Mouse (Mus musculus) MEL (cell line): Measurements from ENCODE around the gene Tsn. TPM values are rescaled to one million over a fixed set of nuclear protein-coding genes. Genes with fewer than 3 reads are reported as not detected.

Experiments used
- DNase-seq: peaks from one replicate; pipeline ENCODE4 v3.0.0; 2011; ENCODE audit warnings: low read depth, low spot score
- H3K27ac ChIP-seq: 2 replicates; pipeline ENCODE4 v1.5.1; 2012; ENCODE audit warnings: low read depth, mild to moderate bottlenecking, control low read depth, low read length, moderate library complexity; ENCODE audit not compliant: control insufficient read depth
- H3K27me3 ChIP-seq, 2 experiments: fragments of 150-350 bp in 1 of 2; sonication (generic) in 1 of 2; 2 replicates each; pipeline ENCODE4 v1.6.1; 2012; ENCODE audit warnings: low read length in 2 of 2, mild to moderate bottlenecking in 2 of 2, improper control_type of control experiment in 1 of 2, moderate library complexity in 1 of 2; ENCODE audit not compliant: insufficient read depth in 2 of 2, control insufficient read depth in 1 of 2
- H3K36me3 ChIP-seq, 2 experiments: 2 replicates each; pipeline ENCODE4 v1.6.1; 2012 to 2014; ENCODE audit warnings: low read length in 2 of 2, improper control_type of control experiment in 1 of 2, inconsistent platforms in 1 of 2, mild to moderate bottlenecking in 1 of 2; ENCODE audit not compliant: insufficient read depth in 2 of 2, control insufficient read depth in 1 of 2
- H3K4me1 ChIP-seq, 2 experiments: fragments of 150-350 bp in 1 of 2; sonication (generic) in 1 of 2; 2 replicates each; pipeline ENCODE4 v1.6.1; 2012; ENCODE audit warnings: low read length in 2 of 2, improper control_type of control experiment in 1 of 2, mild to moderate bottlenecking in 1 of 2; ENCODE audit not compliant: insufficient read depth in 2 of 2, control insufficient read depth in 1 of 2
- H3K4me3 ChIP-seq, 2 experiments: fragments of 150-350 bp in 1 of 2; sonication (generic) in 1 of 2; 2 replicates each; pipeline ENCODE4 v1.5.1; 2012; ENCODE audit warnings: low read depth in 2 of 2, low read length in 2 of 2, mild to moderate bottlenecking in 2 of 2, moderate library complexity in 2 of 2, control low read depth in 1 of 2, improper control_type of control experiment in 1 of 2; ENCODE audit not compliant: control insufficient read depth in 1 of 2, insufficient read depth in 1 of 2
- H3K79me2 ChIP-seq: 2 replicates; pipeline ENCODE4 v1.6.1; 2012; ENCODE audit warnings: mild to moderate bottlenecking, low read length, moderate library complexity; ENCODE audit not compliant: control insufficient read depth, poor library complexity, insufficient read depth
- H3K9ac ChIP-seq: 2 replicates; pipeline ENCODE4 v1.6.1; 2012; ENCODE audit warnings: low read depth, mild to moderate bottlenecking, control low read depth, low read length, moderate library complexity; ENCODE audit not compliant: control insufficient read depth, poor library complexity, severe bottlenecking
- H3K9me3 ChIP-seq: fragments of 150-350 bp; sonication (generic); replicated peaks from 2 replicates; pipeline ENCODE4 v1.6.1; 2012; ENCODE audit warnings: mild to moderate bottlenecking, low read length, improper control_type of control experiment, moderate library complexity; ENCODE audit not compliant: insufficient read depth
- BHLHE40 ChIP-seq: IDR thresholded peaks from 2 replicates; pipeline ENCODE4 v1.6.1; 2012; ENCODE audit warnings: low read depth, mild to moderate bottlenecking, inconsistent platforms, low read length, improper control_type of control experiment, borderline replicate concordance
- CTCF ChIP-seq, 3 experiments: IDR thresholded peaks in 2 of 3; conservative IDR thresholded peaks in 1 of 3; 2 replicates each; pipeline ENCODE4 v1.5.1; 2011 to 2012; ENCODE audit warnings: low read length in 3 of 3, low read depth in 2 of 3, mild to moderate bottlenecking in 2 of 3, improper control_type of control experiment in 1 of 3, inconsistent platforms in 1 of 3, mixed read lengths in 1 of 3, moderate library complexity in 1 of 3; ENCODE audit not compliant: control insufficient read depth in 1 of 3, insufficient read depth in 1 of 3, poor library complexity in 1 of 3, severe bottlenecking in 1 of 3
- E2F4 ChIP-seq: IDR thresholded peaks from 2 replicates; pipeline ENCODE4 v1.6.1; 2011; ENCODE audit warnings: low read depth, low read length, improper control_type of control experiment, borderline replicate concordance
- ELF1 ChIP-seq: IDR thresholded peaks from 2 replicates; pipeline ENCODE4 v1.6.1; 2014; ENCODE audit warnings: low read depth, mild to moderate bottlenecking, inconsistent platforms, low read length, improper control_type of control experiment, moderate library complexity
- EP300 ChIP-seq, 2 experiments: IDR thresholded peaks; 2 replicates each; pipeline ENCODE4 v1.6.1; 2011; ENCODE audit warnings: improper control_type of control experiment in 2 of 2, low read length in 2 of 2, low read depth in 1 of 2, mild to moderate bottlenecking in 1 of 2
- ETS1 ChIP-seq: IDR thresholded peaks from 2 replicates; pipeline ENCODE4 v1.6.1; 2012; ENCODE audit warnings: low read depth, mild to moderate bottlenecking, inconsistent platforms, low read length, improper control_type of control experiment, moderate library complexity
- GABPA ChIP-seq: IDR thresholded peaks from 2 replicates; pipeline ENCODE4 v1.6.1; 2012; ENCODE audit warnings: low read depth, mild to moderate bottlenecking, inconsistent platforms, low read length, improper control_type of control experiment, moderate library complexity
- GATA1 ChIP-seq: IDR thresholded peaks from 2 replicates; pipeline ENCODE4 v1.6.1; 2011; ENCODE audit warnings: low read depth, low read length, improper control_type of control experiment
- HCFC1 ChIP-seq: IDR thresholded peaks from 2 replicates; pipeline ENCODE4 v1.6.1; 2012; ENCODE audit warnings: low read depth, mild to moderate bottlenecking, inconsistent platforms, low read length, improper control_type of control experiment, moderate library complexity
- KAT2A ChIP-seq: conservative IDR thresholded peaks from 2 replicates; pipeline ENCODE4 v1.6.1; 2012; ENCODE audit warnings: low read depth, low read length, improper control_type of control experiment, inconsistent platforms
- MAX ChIP-seq: IDR thresholded peaks from 2 replicates; pipeline ENCODE4 v1.6.1; 2011; ENCODE audit warnings: low read length, improper control_type of control experiment
- MAZ ChIP-seq: IDR thresholded peaks from 2 replicates; pipeline ENCODE4 v1.6.1; 2012; ENCODE audit warnings: low read depth, mild to moderate bottlenecking, inconsistent platforms, low read length, improper control_type of control experiment
- MEF2A ChIP-seq: IDR thresholded peaks from 2 replicates; pipeline ENCODE4 v1.6.1; 2014; ENCODE audit warnings: low read depth, mild to moderate bottlenecking, inconsistent platforms, low read length, improper control_type of control experiment; ENCODE audit not compliant: poor library complexity, insufficient replicate concordance, severe bottlenecking; ENCODE audit errors: extremely low read depth
- MXI1 ChIP-seq: IDR thresholded peaks from 2 replicates; pipeline ENCODE4 v1.6.1; 2011; ENCODE audit warnings: mild to moderate bottlenecking, low read depth, low read length, improper control_type of control experiment
- MYC ChIP-seq: IDR thresholded peaks from 2 replicates; pipeline ENCODE4 v1.6.1; 2011; ENCODE audit warnings: low read depth, mild to moderate bottlenecking, low read length, improper control_type of control experiment, moderate library complexity
- NELFE ChIP-seq: IDR thresholded peaks from 2 replicates; pipeline ENCODE4 v1.6.1; 2011; ENCODE audit warnings: low read depth, low read length, improper control_type of control experiment
- NRF1 ChIP-seq: IDR thresholded peaks from 2 replicates; pipeline ENCODE4 v1.6.1; 2014; ENCODE audit warnings: low read depth, mild to moderate bottlenecking, inconsistent platforms, low read length, improper control_type of control experiment, moderate library complexity; ENCODE audit not compliant: poor library complexity, insufficient read depth, severe bottlenecking
- POLR2A ChIP-seq, 2 experiments: IDR thresholded peaks; 2 replicates each; pipeline ENCODE4 v1.6.1; 2011 to 2012; ENCODE audit warnings: low read length in 2 of 2, mild to moderate bottlenecking in 2 of 2, control low read depth in 1 of 2, improper control_type of control experiment in 1 of 2, low read depth in 1 of 2, moderate library complexity in 1 of 2; ENCODE audit not compliant: control insufficient read depth in 1 of 2, insufficient read depth in 1 of 2, poor library complexity in 1 of 2
- POLR2AphosphoS2 ChIP-seq: IDR thresholded peaks from 2 replicates; pipeline ENCODE4 v1.6.1; 2011; ENCODE audit warnings: low read length, improper control_type of control experiment
- POLR2AphosphoS5 ChIP-seq: IDR thresholded peaks from 2 replicates; pipeline ENCODE4 v1.6.1; 2012; ENCODE audit warnings: low read depth, borderline replicate concordance, mild to moderate bottlenecking, inconsistent platforms, low read length, moderate library complexity, mixed read lengths
- RAD21 ChIP-seq: IDR thresholded peaks from 2 replicates; pipeline ENCODE4 v1.6.1; 2011; ENCODE audit warnings: mild to moderate bottlenecking, low read depth, low read length, improper control_type of control experiment
- RCOR1 ChIP-seq: IDR thresholded peaks from 2 replicates; pipeline ENCODE4 v1.6.1; 2012; ENCODE audit warnings: low read depth, mild to moderate bottlenecking, inconsistent platforms, low read length, improper control_type of control experiment
- SIN3A ChIP-seq: IDR thresholded peaks from 2 replicates; pipeline ENCODE4 v1.6.1; 2012; ENCODE audit warnings: low read length, improper control_type of control experiment, inconsistent platforms
- TAL1 ChIP-seq: IDR thresholded peaks from 2 replicates; pipeline ENCODE4 v1.6.1; 2012; ENCODE audit warnings: mild to moderate bottlenecking, inconsistent platforms, low read length, moderate library complexity, mixed read lengths
- TBP ChIP-seq: IDR thresholded peaks from 2 replicates; pipeline ENCODE4 v1.8.0; 2011; ENCODE audit warnings: low read depth, low read length, improper control_type of control experiment
- TCF12 ChIP-seq: IDR thresholded peaks from 2 replicates; pipeline ENCODE4 v1.6.1; 2014; ENCODE audit warnings: low read depth, mild to moderate bottlenecking, inconsistent platforms, low read length, improper control_type of control experiment, moderate library complexity
- UBTF ChIP-seq: IDR thresholded peaks from 2 replicates; pipeline ENCODE4 v1.6.1; 2012; ENCODE audit warnings: low read depth, mild to moderate bottlenecking, inconsistent platforms, low read length, improper control_type of control experiment, moderate library complexity, borderline replicate concordance; ENCODE audit not compliant: insufficient read depth
- USF1 ChIP-seq: IDR thresholded peaks from 2 replicates; pipeline ENCODE4 v1.6.1; 2014; ENCODE audit warnings: low read depth, mild to moderate bottlenecking, inconsistent platforms, low read length, improper control_type of control experiment, moderate library complexity
- ZC3H11A ChIP-seq: IDR thresholded peaks from 2 replicates; pipeline ENCODE4 v1.6.1; 2012; ENCODE audit warnings: low read depth, mild to moderate bottlenecking, inconsistent platforms, low read length, improper control_type of control experiment
- ZKSCAN1 ChIP-seq: IDR thresholded peaks from 2 replicates; pipeline ENCODE4 v1.6.1; 2012; ENCODE audit warnings: low read depth, mild to moderate bottlenecking, inconsistent platforms, low read length, improper control_type of control experiment, moderate library complexity
- ZMIZ1 ChIP-seq: IDR thresholded peaks from 2 replicates; pipeline ENCODE4 v1.6.1; 2012; ENCODE audit warnings: low read depth, mild to moderate bottlenecking, inconsistent platforms, low read length, improper control_type of control experiment, moderate library complexity
- polyA plus RNA-seq, 2 experiments: library from polyadenylated mRNA; stranded (reverse) in 1 of 2; unstranded in 1 of 2; fragments of >175 nt in 1 of 2; fragments of >200 nt in 1 of 2; gene quantifications; 2 replicates each; pipeline versions ENCODE4 v1.2.1 to v1.2.4; 2012; ENCODE audit warnings: low replicate concordance in 2 of 2, low read depth in 1 of 2; ENCODE audit not compliant: insufficient read length in 2 of 2, insufficient read depth in 1 of 2, missing spikeins in 1 of 2
- total RNA-seq: library from RNA; depleted of rRNA; stranded (reverse); fragments of 300-350 nt; gene quantifications from 2 replicates; pipeline ENCODE4 v1.2.3, GENCODE M21; 2012

The Tsn gene
- total and polyA plus RNA-seq, 3 experiments, result 119 to 378 (median 167) TPM

- H3K79me2 ChIP-seq, result peaks cover 16% of the 10 kb centered on the region
- H3K4me3 ChIP-seq, result peak overlapping the region; percentile 91 to 95
- H3K9ac ChIP-seq, result peak overlapping the region; percentile 89
- peaks cover 7 to 10% of the 10 kb centered on the region in 2 experiments for H3K4me1 ChIP-seq
- H3K9me3 ChIP-seq, result no peaks in the 10 kb centered on the region
- peak; percentile 97 for DNase-seq
- peaks cover 7 to 13% of the 10 kb centered on the region in 2 experiments for H3K36me3 ChIP-seq
- H3K27me3 ChIP-seq, result no peaks in the 10 kb centered on the region
- TF ChIP-seq CTCF (IDR thresholded peaks at IDR 0.05 in 2 of 3, conservative IDR thresholded peaks at IDR 0.05 in 1 of 3; ENCODE audit: control insufficient read depth in 1 of 3, insufficient read depth in 1 of 3, low read depth in 2 of 3, low read length in 3 of 3, poor library complexity in 1 of 3, severe bottlenecking in 1 of 3) (no peak), NRF1 (0 out of 2 replicates have a peak, but pooled peaks have one; percentile 26), POLR2AphosphoS5 (no peak), EP300 (IDR thresholded peaks at IDR 0.05; ENCODE audit: low read depth in 1 of 2, low read length in 2 of 2) (peak in 1 of 2 experiments; percentile 57; a peak in 2 of 4 replicates), GABPA (no peak), MAZ (peak; percentile 70; the same call in 1 of the 2 replicates), TCF12 (peak; percentile 58), ZC3H11A (no peak), ZMIZ1 (0 out of 2 replicates have a peak, but pooled peaks have one; percentile 50), UBTF (peak; percentile 92; the same call in 1 of the 2 replicates), RAD21 (no peak), GATA1 (peak; percentile 83), MEF2A (no peak), ZKSCAN1 (no peak), POLR2AphosphoS2 (peak; percentile 60; the same call in 1 of the 2 replicates), RCOR1 (no peak; the same call in 1 of the 2 replicates), HCFC1 (peak; percentile 94), ELF1 (peak; percentile 65), TAL1 (no peak), E2F4 (peak; percentile 80; the same call in 1 of the 2 replicates), KAT2A (peak; percentile 81; the same call in 1 of the 2 replicates), USF1 (0 out of 2 replicates have a peak, but pooled peaks have one; percentile 35), BHLHE40 (peak; percentile 97), MAX (peak; percentile 98), ETS1 (peak; percentile 77), MXI1 (peak; percentile 74), TBP (peak; percentile 70; the same call in 1 of the 2 replicates), SIN3A (peak; percentile 89), POLR2A (IDR thresholded peaks at IDR 0.05; ENCODE audit: control insufficient read depth in 1 of 2, insufficient read depth in 1 of 2, low read depth in 1 of 2, low read length in 2 of 2, poor library complexity in 1 of 2) (peak in 1 of 2 experiments; percentile 72; a peak in 3 of 4 replicates), NELFE (peak; percentile 72), MYC (no peak; the same call in 1 of the 2 replicates)
- H3K27ac ChIP-seq, result peak overlapping the region; percentile 91
These were observed 538 bp downstream of the Tsn start for GRCm38 (mm10) chr1:118310780-118311621.
